24 mouse cellular contexts compared by ENCODE assay signal in the genomic region with DNA sequence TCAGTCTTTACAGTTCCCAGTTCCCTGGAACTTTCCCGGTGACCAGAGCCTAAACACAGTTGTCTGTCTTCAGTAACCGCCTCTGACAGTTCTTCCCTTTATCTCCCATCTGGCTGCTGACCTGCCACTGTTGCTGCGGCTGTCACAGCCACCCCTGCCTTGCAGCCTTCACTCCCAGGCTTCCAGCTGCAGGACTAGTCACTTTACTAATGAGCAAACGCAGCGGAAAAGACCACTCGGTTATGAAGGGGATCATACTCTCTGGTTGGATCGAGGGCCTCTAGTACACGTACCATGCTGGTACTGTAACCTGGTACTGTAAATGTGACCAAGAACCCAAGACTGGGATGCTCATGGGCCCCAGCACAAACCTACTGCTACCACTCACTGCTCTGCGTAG.
"Had no signal": no experiment of that assay in that cellular context is flagged by ENCODE, and none has a peak within 500 bp of the region (broad histone marks: within the 10 kb centered on the region; RNA-seq: fewer than 3 reads in every experiment).

No protein-coding gene starts in this region.

- H3K4me3 ChIP-seq: heart, embryonic 13.5 days; heart, embryonic 15.5 days; hindbrain, embryonic 13.5 days; hindbrain, embryonic 15.5 days; kidney, embryonic 15.5 days; limb, embryonic 13.5 days; limb, embryonic 15.5 days; liver, embryonic 12.5 days had no signal

- H3K9me3 ChIP-seq: heart, embryonic 13.5 days; heart, embryonic 15.5 days; limb, embryonic 15.5 days; liver, embryonic 12.5 days had no signal

- H3K9ac ChIP-seq: forebrain, postnatal 0 days; heart, embryonic 13.5 days; heart, embryonic 15.5 days; hindbrain, embryonic 13.5 days; hindbrain, embryonic 15.5 days; kidney, embryonic 15.5 days; limb, embryonic 13.5 days; limb, embryonic 15.5 days; liver, embryonic 12.5 days; liver, embryonic 14.5 days had no signal

- H3K4me2 ChIP-seq: heart, embryonic 13.5 days; heart, embryonic 15.5 days; hindbrain, embryonic 13.5 days; hindbrain, embryonic 15.5 days; kidney, embryonic 15.5 days; limb, embryonic 13.5 days; limb, embryonic 15.5 days; liver, embryonic 12.5 days had no signal

- H3K27me3 ChIP-seq: heart, embryonic 13.5 days; heart, embryonic 15.5 days; hindbrain, embryonic 13.5 days; hindbrain, embryonic 15.5 days; kidney, embryonic 15.5 days; limb, embryonic 13.5 days; limb, embryonic 15.5 days; liver, embryonic 12.5 days had no signal

- DNase-seq: forebrain, postnatal 0 days; gastrocnemius, postnatal 14 days; gastrocnemius, postnatal 36 days; heart, adult 18-20 months; kidney, adult 11 months; kidney, adult 2 months; kidney, adult 9 months; kidney, postnatal 14 days; kidney, postnatal 36 days; layer of hippocampus, adult 9-11 months; layer of hippocampus, postnatal 36 days; left cerebral cortex, postnatal 4 days had no signal

- ATAC-seq: forebrain, postnatal 0 days; hindbrain, postnatal 0 days; intestine, embryonic 16.5 days; liver, embryonic 12.5 days had no signal

- H3K4me1 ChIP-seq: heart, embryonic 15.5 days; hindbrain, embryonic 13.5 days; hindbrain, embryonic 15.5 days; kidney, embryonic 15.5 days; limb, embryonic 13.5 days; limb, embryonic 15.5 days; liver, embryonic 12.5 days had no signal

- H3K36me3 ChIP-seq: heart, embryonic 15.5 days; hindbrain, embryonic 13.5 days; hindbrain, embryonic 15.5 days; liver, embryonic 12.5 days had no signal

- H3K27ac ChIP-seq: heart, embryonic 13.5 days; heart, embryonic 15.5 days; hindbrain, embryonic 13.5 days; hindbrain, embryonic 15.5 days; hindbrain, postnatal 0 days; kidney, embryonic 15.5 days; kidney, postnatal 0 days; limb, embryonic 13.5 days; limb, embryonic 15.5 days; liver, embryonic 12.5 days; liver, embryonic 14.5 days had no signal
